Mouse (Mus musculus) thymus, adult 2 months (tissue): Measurements from ENCODE around the gene Lmf2. TPM values are rescaled to one million over a fixed set of nuclear protein-coding genes. Genes with fewer than 3 reads are reported as not detected.
A peak's percentile ranks its signal among the peaks of the same experiment; 100 is the strongest.

Experiments
- DNase-seq: peaks from one replicate; pipeline ENCODE4 v3.0.0; 2021
- H3K27ac ChIP-seq: fragments of 200-500 bp; 2 replicates; pipeline ENCODE4 v1.5.1; 2012; ENCODE audit warnings: low read length, control low read depth; ENCODE audit not compliant: control insufficient read depth, insufficient read depth
- H3K27me3 ChIP-seq: fragments of 200-500 bp; 2 replicates; pipeline ENCODE4 v1.6.1; 2012; ENCODE audit warnings: mild to moderate bottlenecking, low read length, moderate library complexity, mixed read lengths; ENCODE audit not compliant: control insufficient read depth, insufficient read depth
- H3K36me3 ChIP-seq: fragments of 200-500 bp; 2 replicates; pipeline ENCODE4 v1.6.1; 2012; ENCODE audit warnings: mild to moderate bottlenecking, low read length, moderate library complexity; ENCODE audit not compliant: control insufficient read depth, insufficient read depth
- H3K4me1 ChIP-seq: fragments of 200-500 bp; replicated peaks from 2 replicates; pipeline ENCODE4 v1.6.1; 2012; ENCODE audit warnings: low read length; ENCODE audit not compliant: control insufficient read depth, insufficient read depth
- H3K4me3 ChIP-seq: fragments of 200-500 bp; 2 replicates; pipeline ENCODE4 v1.5.1; 2012; ENCODE audit warnings: mild to moderate bottlenecking, low read length, control low read depth, moderate library complexity; ENCODE audit not compliant: control insufficient read depth, insufficient read depth
- CTCF ChIP-seq: fragments of 200-500 bp; IDR thresholded peaks from 2 replicates; pipeline ENCODE4 v1.5.1; 2012; ENCODE audit warnings: mild to moderate bottlenecking, control low read depth, low read length, moderate library complexity, borderline replicate concordance; ENCODE audit not compliant: control insufficient read depth, poor library complexity, insufficient read depth; ENCODE audit errors: extremely low read depth
- POLR2A ChIP-seq: fragments of 200-500 bp; IDR thresholded peaks from 2 replicates; pipeline ENCODE4 v1.6.1; 2012; ENCODE audit warnings: mild to moderate bottlenecking, low read length, control low read depth, moderate library complexity; ENCODE audit not compliant: control insufficient read depth, poor library complexity, insufficient read depth; ENCODE audit errors: extremely low read depth
- WGBS: fragments of 180-500 bp; shearing (Covaris S2); methylation state at CpG from one replicate; pipeline ENCODE4 v1.1.7; 2018; 5-methylcytosine and 5-hydroxymethylcytosine counted together
- polyA plus RNA-seq: library from polyadenylated mRNA; depleted of rRNA; stranded (reverse); fragments of >200 nt; gene quantifications from 2 replicates; pipeline ENCODE4 v1.2.3, GENCODE M21; 2012

Lmf2 gene
- polyA plus RNA-seq, 1 experiment, result 129 TPM

DNA sequence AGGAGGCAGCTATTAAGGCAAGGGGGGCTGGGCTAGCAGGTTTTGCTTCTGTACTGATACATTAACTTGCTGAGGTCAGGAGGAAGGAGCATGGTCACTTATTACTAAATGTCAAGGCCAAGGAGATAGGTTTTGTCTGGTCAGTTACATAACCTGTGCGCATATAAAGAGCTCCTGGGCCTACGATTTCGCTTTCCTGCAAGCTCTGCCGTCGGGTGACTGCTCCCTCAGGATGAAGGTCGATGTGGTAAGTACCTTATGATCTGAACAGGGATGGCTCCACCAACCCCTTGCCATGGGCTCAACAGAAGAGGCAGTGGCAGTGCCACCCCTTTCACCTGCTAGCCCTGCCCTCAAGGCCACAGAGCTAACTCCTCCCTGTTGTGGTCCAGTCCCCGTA is 21.2 kb downstream of the Lmf2 start, which contains the start of gene Miox:
TSS of gene Miox (plus strand) at position 128 of the 400 bp plus-strand sequence.
- H3K4me1 ChIP-seq, result no peaks in the 10 kb centered on the region
- no peaks in the 10 kb centered on the region for H3K27me3 ChIP-seq
- H3K36me3 ChIP-seq, result no peaks in the 10 kb centered on the region
- H3K4me3 ChIP-seq, result no peak within 1 kb of the TSS
- TF ChIP-seq CTCF, result no peak
- TF ChIP-seq POLR2A, result no peak
- DNase-seq, result no peak
- no peak within 1 kb of the TSS for H3K27ac ChIP-seq
- 93% methylated on average over 7 of the region's 7 CpGs for WGBS

DNA sequence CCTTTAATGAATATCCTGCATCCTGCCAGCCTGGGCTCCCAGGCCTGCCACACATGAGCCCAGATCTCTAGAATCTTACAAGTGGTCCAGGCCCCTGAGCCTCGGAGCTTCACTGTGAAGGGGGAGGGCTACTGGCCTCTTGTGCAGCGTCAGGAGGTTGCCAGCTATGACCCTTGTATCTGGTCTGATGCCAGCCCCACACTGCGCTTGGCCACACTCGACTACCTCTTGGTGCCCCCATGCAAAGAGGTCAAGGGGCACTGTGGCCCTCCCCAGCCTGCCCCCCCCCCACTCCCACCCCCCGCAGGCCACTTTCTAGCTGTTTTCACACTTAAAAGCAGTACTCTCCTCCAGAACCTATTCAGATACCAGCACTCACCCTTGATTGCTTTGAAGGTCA is 29.0 kb downstream of the Lmf2 start:
- 98% methylated on average over 5 of the region's 5 CpGs for WGBS
- H3K4me3 ChIP-seq, result no peak overlapping the region
- no peak overlapping the region for H3K27ac ChIP-seq
- TF ChIP-seq POLR2A (no peak), CTCF (no peak)
- H3K36me3 ChIP-seq, result no peaks in the 10 kb centered on the region
- no peaks in the 10 kb centered on the region for H3K4me1 ChIP-seq
- no peaks in the 10 kb centered on the region for H3K27me3 ChIP-seq
- DNase-seq, result no peak

DNA sequence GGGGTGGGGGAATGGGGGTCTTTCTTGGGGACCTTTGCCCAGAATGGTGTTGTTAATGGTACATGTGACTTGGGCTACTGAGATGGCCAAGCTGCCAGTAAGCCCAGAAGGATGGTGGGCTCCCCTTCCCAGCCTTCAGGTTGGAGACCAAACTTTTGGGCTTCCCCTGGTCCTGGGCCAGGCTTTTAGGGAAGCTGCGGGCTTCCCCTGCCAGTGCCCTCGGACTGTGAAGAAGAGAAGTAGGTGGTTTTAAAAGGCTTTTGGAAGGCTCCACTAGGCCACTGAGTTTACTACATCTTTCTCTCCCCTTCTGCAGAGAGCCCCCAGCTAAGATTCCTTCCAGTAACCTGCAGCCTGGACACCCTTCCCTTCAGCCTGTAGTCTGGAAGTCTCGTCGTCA is 31.8 kb downstream of the Lmf2 start:
- Histone ChIP-seq H3K4me3 (no peak overlapping the region), H3K4me1 (no peaks in the 10 kb centered on the region), H3K27ac (no peak overlapping the region), H3K27me3 (no peaks in the 10 kb centered on the region), H3K36me3 (no peaks in the 10 kb centered on the region)
- TF ChIP-seq POLR2A (no peak), CTCF (no peak)
- 49% methylated on average over 4 of the region's 4 CpGs for WGBS
- DNase-seq, result no peak

DNA sequence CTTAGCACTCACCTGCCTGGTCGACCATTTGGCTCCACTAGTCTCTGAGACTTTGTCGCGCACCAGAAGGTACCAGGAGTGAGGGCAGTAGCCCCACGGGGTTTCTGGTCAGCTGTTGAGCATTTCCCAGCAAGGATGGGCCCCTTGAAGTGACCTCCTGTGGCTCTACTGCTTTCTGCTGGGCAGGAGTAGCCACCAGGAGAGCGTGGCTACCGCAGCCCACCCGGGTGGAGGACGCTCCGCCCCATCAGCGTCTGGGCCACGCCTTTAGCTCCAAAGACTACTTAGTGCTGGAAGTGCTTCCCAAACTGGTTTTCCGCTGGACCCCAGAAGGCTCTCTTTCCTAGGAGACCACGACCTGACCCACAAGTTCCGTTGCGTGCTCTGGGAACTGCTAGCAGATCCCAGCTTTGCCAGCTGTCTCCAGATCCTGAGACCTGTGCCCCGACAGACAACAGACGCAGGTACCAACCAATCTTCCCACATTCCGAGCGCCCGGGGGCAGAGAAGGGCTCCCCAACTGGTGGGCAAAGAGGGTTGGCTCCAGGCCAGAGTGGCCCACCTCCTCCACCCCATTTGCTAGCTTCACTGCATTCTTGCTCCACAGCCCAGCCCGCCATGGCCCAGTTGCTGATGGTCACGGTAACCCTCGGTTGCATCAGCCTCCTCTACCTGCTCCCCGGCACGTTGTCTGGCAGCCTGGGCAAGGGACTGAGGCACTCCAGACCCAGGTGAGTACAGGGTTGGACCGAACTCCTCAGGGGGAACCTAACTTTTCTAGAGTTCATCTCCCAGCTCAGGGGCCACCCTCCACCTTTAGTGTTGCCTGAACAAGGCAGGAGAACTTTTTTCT is 32.6 kb downstream of the Lmf2 start, which contains the start of gene Adm2:
TSS of gene Adm2 (plus strand) at position 51 of the 853 bp plus-strand sequence.
- no peaks in the 10 kb centered on the region for H3K36me3 ChIP-seq
- H3K27me3 ChIP-seq, result no peaks in the 10 kb centered on the region
- no peaks in the 10 kb centered on the region for H3K4me1 ChIP-seq
- no peak within 1 kb of the TSS for H3K4me3 ChIP-seq
- no peak for TF ChIP-seq CTCF
- no peak for TF ChIP-seq POLR2A
- 74% methylated on average over 26 of the region's 26 CpGs for WGBS
- no peak within 1 kb of the TSS for H3K27ac ChIP-seq
- DNase-seq, result no peak

DNA sequence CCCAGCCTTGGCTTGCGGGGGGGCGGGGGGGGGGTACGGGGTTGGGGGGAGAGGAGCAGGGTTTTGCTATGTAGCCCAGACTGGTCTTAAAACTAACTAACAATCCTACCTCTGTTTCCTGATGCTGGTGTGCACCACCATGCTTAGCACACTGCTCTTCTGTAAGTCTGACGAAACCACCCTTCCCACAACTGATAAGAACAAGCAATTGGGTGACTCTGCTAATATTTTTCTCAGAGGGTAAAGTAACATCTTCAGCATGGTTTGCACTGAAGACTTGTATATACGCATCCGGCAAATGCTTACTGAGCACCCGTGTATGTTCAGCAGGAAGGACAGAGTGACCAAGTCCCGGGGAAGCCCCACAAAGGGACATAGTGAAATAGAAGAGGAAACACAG is 34.2 kb downstream of the Lmf2 start:
- no peaks in the 10 kb centered on the region for H3K27me3 ChIP-seq
- H3K4me1 ChIP-seq, result no peaks in the 10 kb centered on the region
- H3K4me3 ChIP-seq, result no peak overlapping the region
- no peaks in the 10 kb centered on the region for H3K36me3 ChIP-seq
- H3K27ac ChIP-seq, result no peak overlapping the region
- no peak for DNase-seq
- TF ChIP-seq CTCF, result no peak
- no peak for TF ChIP-seq POLR2A
- 63% methylated on average over 8 of the region's 8 CpGs for WGBS

DNA sequence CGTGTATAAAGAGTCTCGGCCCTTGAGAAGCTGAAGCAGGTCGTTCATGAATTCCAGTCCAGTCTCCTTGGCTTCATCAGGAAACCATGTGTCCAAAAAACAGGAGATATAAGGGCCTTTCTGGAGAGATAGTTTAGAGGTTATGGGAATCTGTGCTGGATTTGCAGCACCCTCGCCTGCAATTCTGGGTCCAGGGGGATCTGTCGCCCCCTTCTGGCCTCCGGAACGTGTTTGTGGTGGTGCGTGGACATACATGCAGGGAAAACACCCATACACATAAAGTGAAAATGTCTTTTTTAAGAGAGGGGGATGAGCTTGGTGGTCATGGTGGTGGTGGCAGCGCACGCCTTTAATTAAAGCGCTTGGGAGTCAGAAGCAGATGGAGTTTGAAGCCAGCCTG is 39.3 kb downstream of the Lmf2 start:
- Histone ChIP-seq H3K27ac (no peak overlapping the region), H3K27me3 (no peaks in the 10 kb centered on the region), H3K4me1 (peaks cover 29% of the 10 kb centered on the region), H3K36me3 (no peaks in the 10 kb centered on the region), H3K4me3 (no peak overlapping the region)
- 90% methylated on average over 11 of the region's 11 CpGs for WGBS
- TF ChIP-seq CTCF (peak; percentile 57; the same call in 1 of the 2 replicates), POLR2A (no peak)
- peak; percentile 50 for DNase-seq

DNA sequence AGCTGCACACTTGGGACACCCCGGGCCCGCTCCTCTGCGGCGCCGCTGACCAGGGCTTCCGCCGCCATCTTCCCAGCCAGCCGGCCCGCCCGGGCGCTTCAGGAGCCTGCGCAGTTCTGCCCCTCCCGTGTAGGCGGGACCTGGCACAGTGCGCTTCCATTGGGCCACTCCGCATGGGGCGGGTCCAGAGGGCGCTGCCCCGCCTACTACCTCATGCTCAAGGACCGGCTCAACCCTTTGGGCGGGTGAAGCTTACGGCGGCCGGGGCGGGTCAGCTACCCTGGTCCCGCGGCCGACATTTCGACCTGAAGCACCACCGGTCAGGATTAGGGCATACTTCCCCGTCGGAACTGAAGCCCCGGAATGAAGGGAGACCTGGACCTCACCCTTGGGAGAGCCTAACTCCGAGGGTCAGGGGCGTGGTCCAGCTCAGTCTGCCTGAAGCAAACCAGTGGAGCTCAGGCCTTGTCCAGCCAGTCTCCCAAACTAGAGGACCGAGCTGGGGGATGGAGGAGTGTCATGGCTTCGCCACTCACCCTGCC is 40.2 kb downstream of the Lmf2 start, which contains the start of gene Sbf1:
TSS of gene Sbf1 (minus strand) at position 122 of the 542 bp plus-strand sequence.
- Histone ChIP-seq H3K4me1 (peaks cover 37% of the 10 kb centered on the region), H3K36me3 (no peaks in the 10 kb centered on the region), H3K27me3 (no peaks in the 10 kb centered on the region), H3K4me3 (peak within 1 kb of the TSS; percentile 91), H3K27ac (no peak within 1 kb of the TSS)
- TF ChIP-seq POLR2A, result peak; percentile 89
- no peak for TF ChIP-seq CTCF
- DNase-seq, result peak; percentile 98
- WGBS, result 2% methylated on average over 37 of the region's 37 CpGs
